Mouse (Mus musculus) megakaryocyte-erythroid progenitor cell, adult 5-6 weeks (primary cell): Measurements from ENCODE around the gene Gm28961. TPM values are rescaled to one million over a fixed set of nuclear protein-coding genes. Genes with fewer than 3 reads are reported as not detected.
"Not testable (repeated sequence)": the region's sequence is repeated elsewhere in the genome, so short reads cannot be mapped to it uniquely, and the experiment has no call there.

Experiments used
- ATAC-seq: replicated peaks from 2 replicates; pipeline ENCODE4 v1.8.0; 2016; ENCODE audit warnings: mild to moderate bottlenecking, inconsistent platforms; ENCODE audit not compliant: severe bottlenecking, poor library complexity, low FRiP score, low TSS enrichment
- total RNA-seq, 2 experiments: library from RNA; stranded (forward) in 1 of 2; stranded (reverse) in 1 of 2; fragments of 200-1000, 215-1000 nt in 1 of 2; fragments of >200 nt in 1 of 2; fragmentation: Nextera tagmentation in 1 of 2; gene quantifications; 2 replicates each; pipeline ENCODE4 v1.2.3; 2014 to 2017

The Gm28961 gene
- total RNA-seq (2014; fragmentation: Nextera tagmentation) = not detected in 2 replicates
- not detected in 2 replicates for total RNA-seq (2017)

GRCm38 (mm10) chrY:57705397-57705796 lies at the start of gene Gm28961:
TSS of gene Gm28961 (plus strand) at chrY:57705697.
- not testable (repeated sequence) for ATAC-seq

Other genes with a start within 250 kb of the Gm28961 start
- gene Gm21943, start 172.0 kb upstream of the Gm28961 start, total RNA-seq (2014; fragmentation: Nextera tagmentation) = not detected in 2 replicates
- gene Gm21943, start 172.0 kb upstream of the Gm28961 start, total RNA-seq (2017) = not detected in 2 replicates